Mouse (Mus musculus) gastrocnemius, adult 18-20 months (tissue): ENCODE measurements around the gene Gcc2. TPM values are rescaled to one million over a fixed set of nuclear protein-coding genes. Genes with fewer than 3 reads are reported as not detected.
"Not testable (repeated sequence)": the region's sequence is repeated elsewhere in the genome, so short reads cannot be mapped to it uniquely, and the experiment has no call there.

Experiments
- DNase-seq: peaks from one replicate; pipeline ENCODE4 v3.0.0; 2021; ENCODE audit warnings: low spot score
- total RNA-seq, 2 experiments: library from RNA; stranded (reverse); gene quantifications; 2 replicates each; pipeline ENCODE4 v1.2.3; 2021

Gene Gcc2
- total RNA-seq, 2 experiments from 2014 or later: 18.8 to 25.7 TPM

DNA sequence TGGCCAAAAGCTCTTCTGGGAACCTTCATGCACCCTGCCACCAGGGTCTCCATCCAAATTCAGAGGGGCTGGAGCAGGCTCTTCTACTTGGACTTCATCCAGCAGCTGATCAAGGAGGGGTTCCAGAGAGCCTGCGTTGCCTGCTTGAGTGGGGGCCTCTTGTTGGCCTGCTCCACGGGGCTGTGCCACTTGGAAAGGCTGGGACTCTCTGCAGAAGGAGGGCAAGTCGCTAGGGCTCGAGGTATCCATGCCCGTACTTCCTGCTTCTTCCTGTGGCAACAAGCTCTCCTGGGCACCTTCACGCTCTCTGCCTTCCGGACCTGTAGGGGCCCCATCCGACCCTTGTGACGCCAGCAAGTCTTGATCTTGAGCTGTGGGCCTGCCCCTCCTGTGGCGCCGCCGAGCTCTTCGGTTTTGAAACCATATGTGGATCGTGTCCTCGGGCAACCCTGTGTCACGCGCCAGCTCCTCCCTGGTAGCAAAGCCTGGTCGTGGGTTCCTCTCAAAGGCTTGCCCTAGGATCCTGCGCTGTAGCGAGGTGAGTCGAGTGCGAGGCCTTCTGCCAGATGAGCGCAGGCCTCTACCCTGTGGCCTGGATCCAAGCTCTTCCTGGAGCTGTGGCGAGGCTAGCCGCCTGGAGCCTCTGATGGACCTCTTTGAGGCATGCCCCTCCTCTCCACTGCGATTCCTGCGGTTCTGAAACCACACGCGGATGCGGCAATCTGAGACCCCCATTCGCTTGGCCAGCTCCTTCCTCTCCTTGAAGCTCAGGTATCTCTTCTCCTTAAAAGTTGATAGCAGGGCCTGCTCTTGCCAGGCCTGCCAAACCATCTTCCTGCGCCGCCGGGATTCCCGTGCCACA, 23.3 kb upstream of the Gcc2 start:
- DNase-seq: peak; percentile 85

GRCm38 (mm10) chr10:58232641-58232969, 22.7 kb upstream of the Gcc2 start, which contains the start of gene Duxf3:
Gene Duxf3, minus strand, starts transcription at chr10:58232675.
- DNase-seq: not testable (repeated sequence)

DNA sequence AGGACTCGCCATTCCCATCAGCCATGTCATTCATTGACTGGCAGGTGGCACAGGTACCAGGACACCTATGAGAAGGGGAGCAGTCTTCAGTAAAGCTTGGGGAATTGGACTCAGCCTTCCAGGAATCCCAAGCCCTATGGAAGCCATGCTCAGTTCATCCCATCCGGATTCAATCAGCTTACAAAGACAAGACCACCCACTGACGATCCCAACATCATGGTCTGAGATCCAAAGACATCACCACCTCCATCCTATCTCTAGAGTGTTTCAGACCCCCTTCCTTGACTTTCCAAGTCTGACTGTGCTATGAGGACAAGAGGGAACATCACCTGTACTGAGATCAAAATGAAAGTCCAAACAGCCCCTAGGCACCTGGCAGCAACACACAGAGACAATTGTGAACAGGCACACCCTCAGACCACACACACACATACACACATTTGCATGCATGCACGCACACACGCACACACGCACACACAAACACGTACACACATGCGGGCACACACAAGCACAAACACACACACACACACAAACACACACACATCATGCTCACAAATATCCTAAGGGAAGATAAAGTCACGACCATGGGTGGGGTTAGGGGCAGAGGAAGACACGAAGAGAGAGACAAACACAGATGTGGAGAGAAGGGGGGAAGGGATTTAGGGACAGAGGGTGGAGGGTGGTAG, 22.1 kb upstream of the Gcc2 start:
- not testable (repeated sequence) for DNase-seq

GRCm38 (mm10) chr10:58233740-58234121, 21.6 kb upstream of the Gcc2 start:
- not testable (repeated sequence) for DNase-seq

GRCm38 (mm10) chr10:58234985-58235384, 20.3 kb upstream of the Gcc2 start:
- not testable (repeated sequence) for DNase-seq

DNA sequence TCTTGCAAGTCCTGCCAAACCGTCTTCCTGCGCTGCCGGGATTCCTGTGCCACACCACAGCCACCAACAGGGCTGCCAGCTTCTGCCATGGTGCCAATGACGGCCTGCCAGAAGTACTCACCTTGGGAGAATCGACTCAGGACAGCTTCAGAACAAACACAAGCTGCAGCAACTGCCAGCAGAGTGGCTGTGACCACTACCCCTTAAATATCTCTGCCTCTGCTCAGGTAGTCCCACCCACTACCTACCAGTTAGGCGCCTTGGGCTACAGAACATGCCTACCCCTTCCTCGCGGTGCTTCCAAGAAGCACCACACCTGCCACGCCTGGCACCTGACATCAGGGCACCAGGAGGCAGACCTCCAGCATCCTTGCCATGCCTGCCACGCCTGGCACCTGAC, 18.7 kb upstream of the Gcc2 start, which contains the start of gene Gm4981:
Gene Gm4981, minus strand, starts transcription at position 89 of the 400 bp plus-strand sequence.
- DNase-seq: no peak

- peak; percentile 70 for DNase-seq
Measured at GRCm38 (mm10) chr10:58238984-58239740, 16.1 kb upstream of the Gcc2 start.

GRCm38 (mm10) chr10:58249535-58249934, 5.8 kb upstream of the Gcc2 start:
- DNase-seq: no peak

- no peak for DNase-seq
Measured at GRCm38 (mm10) chr10:58254635-58255175, 592 bp upstream of the Gcc2 start.

DNA sequence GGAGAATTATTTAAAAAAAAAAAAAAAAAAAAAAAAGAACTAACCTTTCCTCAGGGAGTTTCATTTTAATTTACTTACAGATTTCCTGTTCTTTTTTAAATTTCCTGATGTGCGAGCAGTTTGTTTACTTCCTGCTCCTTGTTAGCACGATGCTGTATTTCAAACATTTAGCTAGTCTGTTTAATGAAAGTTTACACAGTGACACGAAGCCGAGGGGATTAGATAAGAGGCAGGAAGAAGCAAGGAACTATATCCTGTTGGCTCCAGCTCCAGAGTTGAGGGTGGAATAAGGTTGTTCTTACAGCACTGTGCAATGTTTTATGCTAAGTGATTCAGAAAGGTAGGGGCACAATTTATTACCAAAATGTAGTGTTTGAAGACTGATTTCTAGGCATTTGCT, 657 bp downstream of the Gcc2 start:
- DNase-seq: no peak

- no peak for DNase-seq
Measured at GRCm38 (mm10) chr10:58258466-58258865, 3.2 kb downstream of the Gcc2 start.

DNA sequence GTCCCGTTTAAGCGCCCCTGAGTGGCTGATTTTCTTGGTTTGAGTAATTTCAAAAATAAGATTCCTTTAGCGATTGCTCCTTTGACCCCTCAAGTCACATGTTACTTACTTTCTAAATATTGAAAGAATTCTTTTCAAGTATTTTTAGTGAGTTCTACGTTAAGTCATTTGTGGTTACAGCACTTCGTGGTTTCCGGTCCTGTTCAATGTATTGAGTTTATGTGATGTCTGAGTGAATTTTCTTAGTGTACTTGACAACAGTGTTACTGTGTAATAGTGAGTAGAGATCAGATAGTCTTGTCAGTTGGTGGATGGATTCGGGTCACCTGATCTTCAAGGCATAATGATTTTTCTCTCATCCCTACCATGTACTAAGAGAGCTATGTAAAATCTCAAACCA, 26.9 kb downstream of the Gcc2 start:
- no peak for DNase-seq

- no peak for DNase-seq
Measured at GRCm38 (mm10) chr10:58290742-58291141, 35.4 kb downstream of the Gcc2 start.

DNA sequence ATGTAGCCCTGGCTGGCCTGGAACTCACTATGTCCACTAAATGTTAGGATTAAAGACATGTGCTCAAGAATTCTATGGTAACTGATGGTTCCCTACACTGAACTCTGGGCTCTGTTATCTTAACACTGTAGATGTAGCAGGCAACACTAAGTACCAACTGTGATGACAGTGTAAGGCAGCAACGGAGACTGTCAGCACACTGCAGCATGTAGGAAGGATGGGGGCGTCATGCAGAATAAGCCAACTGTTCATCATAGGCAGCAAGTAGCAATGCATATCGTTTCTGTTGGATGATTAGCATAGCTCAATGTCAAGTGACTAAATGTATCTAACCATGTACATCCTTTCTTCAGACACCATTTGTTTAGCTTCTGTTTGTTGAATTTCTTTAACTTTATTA, 38.9 kb downstream of the Gcc2 start:
- no peak for DNase-seq

DNA sequence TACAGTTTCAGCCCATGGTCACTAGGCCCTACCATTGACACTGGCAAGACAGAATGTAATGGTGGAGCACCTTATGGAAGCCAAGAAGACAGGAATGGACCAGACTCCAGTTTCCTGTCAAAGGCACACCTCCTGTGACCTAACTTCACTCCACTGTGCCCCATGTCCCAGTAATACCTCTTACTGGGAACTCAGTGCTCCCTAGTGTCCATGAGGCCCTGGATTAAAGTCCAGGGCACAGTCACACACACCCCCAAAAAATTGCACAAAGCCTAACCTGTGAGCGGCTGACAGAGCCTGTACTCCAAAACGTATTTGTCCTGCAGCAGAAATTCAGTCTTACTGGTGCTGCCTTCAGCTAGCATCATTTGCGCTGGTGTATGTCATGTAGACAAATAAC, 40.3 kb downstream of the Gcc2 start:
- no peak for DNase-seq

GRCm38 (mm10) chr10:58304996-58305395, 49.7 kb downstream of the Gcc2 start:
- no peak for DNase-seq

GRCm38 (mm10) chr10:58306897-58307296, 51.6 kb downstream of the Gcc2 start:
- no peak for DNase-seq

DNA sequence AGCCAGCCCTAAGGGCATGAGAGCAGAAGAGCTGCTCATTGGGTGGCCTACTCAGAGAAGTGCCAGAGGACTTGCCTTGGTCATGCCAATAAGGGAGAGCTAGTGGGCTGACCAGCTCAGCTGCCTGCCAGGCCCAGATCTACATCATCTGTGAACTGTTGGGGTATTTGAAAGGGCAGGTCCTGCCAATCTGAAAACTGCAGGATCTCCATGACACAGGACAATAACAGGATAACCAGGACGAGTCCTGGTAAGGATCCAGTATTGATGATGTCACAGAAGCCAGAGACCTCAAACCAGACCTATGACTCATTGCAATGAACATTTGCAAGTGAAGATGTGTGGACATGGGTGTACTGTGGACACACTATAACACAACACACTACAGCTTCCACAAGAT, 55.5 kb downstream of the Gcc2 start:
- DNase-seq: no peak

DNA sequence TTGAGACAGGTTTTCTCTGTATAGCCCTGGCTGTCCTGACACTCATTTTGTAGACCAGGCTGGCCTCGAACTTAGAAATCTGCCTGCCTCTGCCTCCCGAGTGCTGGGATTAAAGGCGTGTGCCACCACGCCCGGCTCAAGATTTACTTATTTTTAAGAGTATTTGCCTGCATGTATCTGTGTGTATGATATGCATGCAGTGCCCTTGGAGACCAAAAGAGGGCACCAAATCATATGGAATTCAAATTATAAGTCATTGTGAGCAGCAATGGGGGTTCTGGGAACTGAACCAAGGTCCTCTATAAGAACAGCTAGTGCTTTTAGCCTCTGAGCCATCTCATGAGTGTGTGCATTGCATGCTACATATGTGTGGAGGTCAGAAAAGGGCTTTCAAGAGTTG, 57.6 kb downstream of the Gcc2 start:
- no peak for DNase-seq

DNA sequence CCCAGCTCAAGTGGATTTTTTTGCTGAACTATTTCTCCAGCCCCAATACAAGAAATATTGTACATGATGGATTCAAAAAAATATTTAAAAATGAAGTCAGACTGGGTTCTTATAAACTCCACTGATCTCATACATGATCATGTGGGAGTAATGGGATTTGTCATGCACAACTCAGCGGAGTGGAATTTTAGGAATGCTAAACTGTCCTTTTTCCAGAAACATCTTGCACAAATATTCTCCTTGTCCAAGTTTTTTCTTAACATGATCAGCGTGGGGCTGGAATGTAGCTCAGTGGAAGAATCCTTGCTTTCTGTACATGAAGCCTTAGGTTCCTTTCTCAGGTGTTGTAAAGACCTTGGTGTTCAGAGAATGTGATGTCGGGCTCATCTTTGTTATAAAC, 65.6 kb downstream of the Gcc2 start:
- DNase-seq: no peak

DNA sequence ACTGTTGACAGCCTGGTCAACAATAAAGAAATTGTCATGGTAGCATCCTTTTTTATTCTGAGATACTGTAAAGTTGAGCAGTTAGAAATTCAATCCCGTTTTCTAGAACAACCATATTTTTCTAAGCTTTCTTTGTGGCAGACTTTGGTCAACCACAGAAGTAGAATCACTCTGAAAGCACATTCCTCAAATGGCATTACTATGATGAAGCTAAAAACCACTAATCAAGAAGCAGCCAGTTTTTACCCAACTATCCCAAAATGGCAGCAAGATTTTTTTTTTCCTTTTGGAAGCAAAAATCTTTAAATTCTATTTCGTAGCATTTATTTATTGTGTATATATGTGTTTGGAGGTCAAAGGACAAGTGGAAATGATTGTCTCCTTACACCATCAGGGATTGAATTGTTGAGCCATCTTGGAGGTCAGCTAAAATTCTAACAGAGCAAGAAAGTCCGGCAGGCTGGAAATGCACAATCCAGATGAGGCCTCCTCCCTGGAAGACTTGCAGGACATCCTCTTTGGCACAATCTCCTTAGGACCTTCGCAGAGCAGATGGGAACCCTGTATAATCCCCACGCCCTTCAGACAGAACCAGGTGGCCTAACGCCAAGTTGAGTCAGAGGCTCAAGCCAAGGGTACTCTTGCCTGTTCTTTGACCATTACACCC, 67.2 kb downstream of the Gcc2 start:
- DNase-seq: no peak
